Mouse (Mus musculus) kidney, adult 18-20 months (tissue): ENCODE results near the gene Lman2l.

Experiments
- DNase-seq: peaks from one replicate; pipeline ENCODE4 v3.0.0; 2021

The Lman2l gene

GRCm38 (mm10) chr1:36444471-36445464 is at the start of gene Lman2l:
TSS of gene Lman2l (minus strand) at chr1:36445271.
- peak; percentile 96 for DNase-seq

GRCm38 (mm10) chr1:36493299-36493698 is 48.2 kb upstream of the Lman2l start:
- DNase-seq: no peak

- peak; percentile 69 for DNase-seq
Measured at GRCm38 (mm10) chr1:36492416-36493139, 47.5 kb upstream of the Lman2l start.

- no peak for DNase-seq
Measured at GRCm38 (mm10) chr1:36489661-36490060, 44.6 kb upstream of the Lman2l start.

- no peak for DNase-seq
Measured at GRCm38 (mm10) chr1:36487111-36487510, 42.0 kb upstream of the Lman2l start.

- DNase-seq: no peak
Measured at GRCm38 (mm10) chr1:36485080-36485479, 40.0 kb upstream of the Lman2l start.

- DNase-seq: no peak
Measured at GRCm38 (mm10) chr1:36483825-36484224, 38.8 kb upstream of the Lman2l start.

GRCm38 (mm10) chr1:36479903-36480899 is 35.1 kb upstream of the Lman2l start:
- DNase-seq: no peak

GRCm38 (mm10) chr1:36478343-36478795 is 33.3 kb upstream of the Lman2l start:
- peak; percentile 55 for DNase-seq

- DNase-seq: peak; percentile 67
Measured at GRCm38 (mm10) chr1:36476426-36476825, 31.4 kb upstream of the Lman2l start.

- DNase-seq: peak; percentile 48
Measured at GRCm38 (mm10) chr1:36475480-36476110, 30.5 kb upstream of the Lman2l start.

GRCm38 (mm10) chr1:36474646-36475045 is 29.6 kb upstream of the Lman2l start:
- peak; percentile 67 for DNase-seq

GRCm38 (mm10) chr1:36473211-36473780 is 28.2 kb upstream of the Lman2l start:
- DNase-seq: peak; percentile 19

GRCm38 (mm10) chr1:36472106-36472440 is 27.0 kb upstream of the Lman2l start:
- no peak for DNase-seq

GRCm38 (mm10) chr1:36471181-36472105 is 26.4 kb upstream of the Lman2l start, which contains the start of gene Cnnm4:
TSS of gene Cnnm4 (plus strand) at chr1:36471620.
- peak; percentile 89 for DNase-seq

GRCm38 (mm10) chr1:36469811-36470444 is 24.9 kb upstream of the Lman2l start:
- DNase-seq: no peak

GRCm38 (mm10) chr1:36467446-36467845 is 22.4 kb upstream of the Lman2l start:
- no peak for DNase-seq

GRCm38 (mm10) chr1:36465641-36466160 is 20.6 kb upstream of the Lman2l start:
- DNase-seq: no peak

- DNase-seq: no peak
Measured at GRCm38 (mm10) chr1:36461829-36462228, 16.8 kb upstream of the Lman2l start.

GRCm38 (mm10) chr1:36458169-36458568 is 13.1 kb upstream of the Lman2l start:
- no peak for DNase-seq
